Mouse (Mus musculus): ENCODE results near the gene Uggt1. TPM values are rescaled to one million over a fixed set of nuclear protein-coding genes. Genes with fewer than 3 reads are reported as not detected.

The Uggt1 gene
- polyA plus RNA-seq, 1 experiment from 2014 or later, result 56.8 TPM

DNA sequence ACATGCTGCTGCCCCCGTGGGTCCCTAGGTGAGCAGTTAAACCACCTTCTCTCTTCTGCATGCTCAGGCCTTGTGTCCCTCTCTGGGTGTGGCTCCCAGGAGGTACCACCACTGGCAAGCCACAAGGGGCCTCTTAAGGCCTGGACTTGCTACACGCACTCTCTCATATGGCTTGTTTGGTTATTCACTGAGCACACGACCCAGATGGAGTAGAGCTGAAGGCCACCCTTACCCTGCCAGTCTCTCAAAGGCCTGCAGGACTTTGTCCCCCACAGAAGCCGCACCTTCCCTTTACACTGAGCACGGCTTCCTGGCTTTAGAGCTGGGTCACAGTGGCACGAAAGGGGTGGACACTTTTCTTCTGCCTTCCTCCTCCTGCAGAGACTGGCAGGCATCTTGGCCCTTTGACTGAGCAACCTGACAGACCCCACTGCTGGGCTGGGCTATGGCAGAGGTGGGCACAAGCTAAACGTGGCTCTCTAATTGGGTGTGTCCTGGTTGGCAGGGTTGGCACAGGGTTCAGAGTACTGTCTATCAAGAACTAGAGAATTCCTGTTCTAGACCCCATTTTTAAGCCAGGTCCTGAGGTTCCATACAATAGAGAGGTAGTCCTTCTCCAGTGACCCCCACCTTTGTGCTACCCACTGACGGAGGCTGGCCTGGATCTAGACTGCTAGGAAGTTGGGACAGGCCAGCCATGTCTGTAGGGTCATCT is 27.2 kb upstream of the Uggt1 start:
- Histone ChIP-seq H3K4me2 (replicated peaks) (no peak overlapping the region), H3K27me3 (peaks cover 23% of the 10 kb centered on the region), H3K9ac (no peak overlapping the region), H3K9me3 (replicated peaks) (no peaks in the 10 kb centered on the region), H3K27ac (replicated peaks) (no peak overlapping the region), H3K4me3 (replicated peaks) (no peak overlapping the region), H3K36me3 (no peaks in the 10 kb centered on the region), H3K4me1 (peaks cover 13% of the 10 kb centered on the region; the same call in 1 of the 2 replicates)
- 72% methylated on average over 8 of the region's 8 CpGs for WGBS
- ATAC-seq (ENCODE audit: insufficient number of reproducible peaks, low FRiP score, low TSS enrichment, low read depth), result no peak

- Histone ChIP-seq H3K4me2 (replicated peaks) (no peak overlapping the region), H3K27me3 (peaks cover 23% of the 10 kb centered on the region), H3K4me1 (peaks cover 13% of the 10 kb centered on the region; the same call in 1 of the 2 replicates), H3K9ac (no peak overlapping the region), H3K4me3 (replicated peaks) (no peak overlapping the region), H3K27ac (replicated peaks) (no peak overlapping the region), H3K9me3 (replicated peaks) (no peaks in the 10 kb centered on the region), H3K36me3 (no peaks in the 10 kb centered on the region)
- ATAC-seq (ENCODE audit: insufficient number of reproducible peaks, low FRiP score, low TSS enrichment, low read depth), result no peak
- WGBS, result 50% methylated on average over 3 of the region's 3 CpGs
Observed at GRCm38 (mm10) chr1:36270666-36271065, 26.1 kb upstream of the Uggt1 start.

GRCm38 (mm10) chr1:36269121-36269795 is 24.7 kb upstream of the Uggt1 start:
- Histone ChIP-seq H3K4me3 (replicated peaks) (peak overlapping the region; percentile 2; the same call in 1 of the 2 replicates), H3K4me1 (peaks cover 13% of the 10 kb centered on the region; the same call in 1 of the 2 replicates), H3K27me3 (peaks cover 23% of the 10 kb centered on the region), H3K27ac (replicated peaks) (no peak overlapping the region), H3K9me3 (replicated peaks) (no peaks in the 10 kb centered on the region), H3K4me2 (replicated peaks) (peak overlapping the region; percentile 38), H3K36me3 (no peaks in the 10 kb centered on the region), H3K9ac (no peak overlapping the region)
- ATAC-seq (ENCODE audit: insufficient number of reproducible peaks, low FRiP score, low TSS enrichment, low read depth), result no peak
- WGBS, result 43% methylated on average over 54 of the region's 54 CpGs

GRCm38 (mm10) chr1:36267595-36267994 is 23.1 kb upstream of the Uggt1 start:
- H3K27me3 ChIP-seq, result peaks cover 23% of the 10 kb centered on the region
- no peaks in the 10 kb centered on the region for H3K36me3 ChIP-seq
- no peak overlapping the region for H3K4me2 ChIP-seq (replicated peaks)
- H3K4me1 ChIP-seq, result peaks cover 6% of the 10 kb centered on the region; the same call in 1 of the 2 replicates
- ATAC-seq (ENCODE audit: insufficient number of reproducible peaks, low FRiP score, low TSS enrichment, low read depth), result no peak
- H3K27ac ChIP-seq (replicated peaks), result no peak overlapping the region
- H3K9me3 ChIP-seq (replicated peaks), result no peaks in the 10 kb centered on the region
- H3K9ac ChIP-seq, result no peak overlapping the region
- 91% methylated on average over 3 of the region's 3 CpGs for WGBS
- H3K4me3 ChIP-seq (replicated peaks), result no peak overlapping the region

GRCm38 (mm10) chr1:36266293-36266692 is 21.8 kb upstream of the Uggt1 start:
- Histone ChIP-seq H3K36me3 (no peaks in the 10 kb centered on the region), H3K27ac (replicated peaks) (no peak overlapping the region), H3K4me3 (replicated peaks) (no peak overlapping the region), H3K4me2 (replicated peaks) (no peak overlapping the region), H3K27me3 (peaks cover 23% of the 10 kb centered on the region), H3K4me1 (peaks cover 6% of the 10 kb centered on the region; the same call in 1 of the 2 replicates), H3K9ac (no peak overlapping the region), H3K9me3 (replicated peaks) (no peaks in the 10 kb centered on the region)
- ATAC-seq (ENCODE audit: insufficient number of reproducible peaks, low FRiP score, low TSS enrichment, low read depth), result no peak
- WGBS, result 68% methylated on average over 6 of the region's 6 CpGs

- no peaks in the 10 kb centered on the region for H3K9me3 ChIP-seq (replicated peaks)
- 50% methylated on average over 13 of the region's 13 CpGs for WGBS
- ATAC-seq (ENCODE audit: insufficient number of reproducible peaks, low FRiP score, low TSS enrichment, low read depth), result no peak
- peak overlapping the region; percentile 29; the same call in 1 of the 2 replicates for H3K27ac ChIP-seq (replicated peaks)
- no peak overlapping the region for H3K4me3 ChIP-seq (replicated peaks)
- no peaks in the 10 kb centered on the region for H3K4me1 ChIP-seq
- no peaks in the 10 kb centered on the region for H3K36me3 ChIP-seq
- no peak overlapping the region for H3K9ac ChIP-seq
- H3K4me2 ChIP-seq (replicated peaks), result no peak overlapping the region
- peaks cover 8% of the 10 kb centered on the region for H3K27me3 ChIP-seq
Observed at GRCm38 (mm10) chr1:36263833-36264488, 19.4 kb upstream of the Uggt1 start.

DNA sequence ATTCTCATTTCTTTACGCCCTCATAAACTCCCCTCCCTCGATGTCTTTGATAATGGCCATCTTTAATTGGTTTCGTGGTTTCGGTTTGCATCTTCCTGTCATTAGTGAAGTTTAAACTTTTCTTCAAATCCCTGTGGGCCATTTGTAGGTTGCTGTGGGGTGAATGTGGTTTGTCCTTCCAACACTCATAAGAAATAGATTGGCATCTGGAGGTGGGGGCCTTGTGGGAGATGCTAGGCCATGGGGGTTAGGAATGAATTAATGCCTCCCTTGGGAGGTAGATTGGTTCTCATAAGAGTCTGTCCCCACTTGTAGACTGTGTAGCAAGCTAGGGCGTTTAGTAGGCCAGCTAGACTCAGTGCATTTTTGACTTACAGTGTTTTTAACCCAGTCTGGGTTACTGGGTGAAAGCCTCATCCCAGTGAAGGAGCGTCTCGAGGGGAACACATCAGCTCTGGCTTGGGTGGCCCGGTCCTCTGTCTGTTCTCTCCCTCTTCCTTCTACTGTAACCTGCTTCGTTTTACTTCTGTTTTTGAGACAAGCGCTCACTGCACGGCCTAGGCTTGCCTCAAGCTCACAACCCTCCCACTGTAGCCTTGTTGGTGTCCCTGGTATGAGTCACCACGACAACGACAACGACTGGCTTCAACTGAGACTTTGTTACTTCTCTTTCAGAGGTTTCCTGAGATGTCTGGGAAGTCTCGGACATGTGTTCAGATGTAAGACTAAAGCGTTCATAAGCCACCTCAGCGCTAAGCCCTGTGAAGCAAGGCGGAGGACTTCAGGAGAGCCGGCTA is 17.4 kb upstream of the Uggt1 start:
- Histone ChIP-seq H3K27ac (replicated peaks) (no peak overlapping the region), H3K4me3 (replicated peaks) (no peak overlapping the region), H3K4me1 (no peaks in the 10 kb centered on the region), H3K9ac (no peak overlapping the region), H3K27me3 (no peaks in the 10 kb centered on the region), H3K4me2 (replicated peaks) (no peak overlapping the region), H3K36me3 (no peaks in the 10 kb centered on the region), H3K9me3 (replicated peaks) (no peaks in the 10 kb centered on the region)
- ATAC-seq (ENCODE audit: insufficient number of reproducible peaks, low FRiP score, low TSS enrichment, low read depth), result no peak
- 79% methylated on average over 19 of the region's 19 CpGs for WGBS

DNA sequence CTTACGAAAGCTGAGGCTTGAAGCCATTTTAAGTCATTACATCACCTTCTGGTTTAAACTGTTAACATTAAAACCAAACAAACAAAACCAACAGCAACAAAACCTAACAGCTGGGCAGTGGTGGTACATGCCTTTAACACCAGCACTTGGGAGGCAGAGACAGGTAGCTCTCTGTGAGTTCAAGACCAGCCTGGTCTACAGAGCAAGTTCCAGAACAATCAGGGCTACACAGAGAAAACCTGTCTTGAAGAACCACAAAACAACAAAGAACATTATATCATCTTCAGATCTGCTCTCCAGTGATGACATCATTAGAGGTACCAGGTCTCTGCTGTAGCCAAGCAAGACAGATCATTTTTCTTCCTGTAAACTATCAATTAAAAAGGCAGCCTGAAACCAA is 15.9 kb upstream of the Uggt1 start:
- Histone ChIP-seq H3K4me2 (replicated peaks) (no peak overlapping the region), H3K4me3 (replicated peaks) (no peak overlapping the region), H3K9ac (no peak overlapping the region), H3K4me1 (no peaks in the 10 kb centered on the region), H3K27me3 (peaks cover 7% of the 10 kb centered on the region; the same call in 1 of the 2 replicates), H3K36me3 (no peaks in the 10 kb centered on the region), H3K9me3 (replicated peaks) (no peaks in the 10 kb centered on the region), H3K27ac (replicated peaks) (no peak overlapping the region)
- WGBS, result 94% methylated on average over 1 of the region's 1 CpGs
- ATAC-seq (ENCODE audit: insufficient number of reproducible peaks, low FRiP score, low TSS enrichment, low read depth), result no peak

DNA sequence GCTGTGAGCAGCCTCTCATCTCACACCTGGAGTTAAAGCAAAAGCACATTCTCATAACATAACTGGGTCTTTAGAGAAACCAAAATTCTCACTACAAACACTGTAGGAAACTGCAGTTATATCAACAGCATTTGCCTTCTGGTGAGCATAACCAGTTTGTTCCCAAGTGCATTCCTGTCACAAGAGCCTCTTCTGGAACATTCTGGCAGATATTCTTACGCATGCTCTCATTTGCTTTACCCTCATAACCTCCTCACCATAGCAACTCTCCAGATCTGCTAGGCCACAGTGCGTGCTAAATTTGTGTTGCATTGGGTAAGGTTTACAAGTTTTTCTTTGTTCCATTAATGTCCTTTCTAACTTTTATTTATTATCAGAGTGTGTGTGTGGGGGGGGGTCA is 14.8 kb upstream of the Uggt1 start:
- Histone ChIP-seq H3K4me1 (peaks cover 9% of the 10 kb centered on the region), H3K27ac (replicated peaks) (no peak overlapping the region), H3K4me2 (replicated peaks) (no peak overlapping the region), H3K4me3 (replicated peaks) (no peak overlapping the region), H3K27me3 (peaks cover 18% of the 10 kb centered on the region), H3K9me3 (replicated peaks) (no peaks in the 10 kb centered on the region), H3K9ac (no peak overlapping the region), H3K36me3 (no peaks in the 10 kb centered on the region)
- 91% methylated on average over 2 of the region's 2 CpGs for WGBS
- no peak for ATAC-seq (ENCODE audit: insufficient number of reproducible peaks, low FRiP score, low TSS enrichment, low read depth)

- no peaks in the 10 kb centered on the region for H3K36me3 ChIP-seq
- no peaks in the 10 kb centered on the region for H3K9me3 ChIP-seq (replicated peaks)
- no peak overlapping the region for H3K27ac ChIP-seq (replicated peaks)
- H3K4me3 ChIP-seq (replicated peaks), result no peak overlapping the region
- no peak for ATAC-seq (ENCODE audit: insufficient number of reproducible peaks, low FRiP score, low TSS enrichment, low read depth)
- peaks cover 9% of the 10 kb centered on the region for H3K4me1 ChIP-seq
- H3K9ac ChIP-seq, result no peak overlapping the region
- no peak overlapping the region for H3K4me2 ChIP-seq (replicated peaks)
- WGBS, result 61% methylated on average over 2 of the region's 2 CpGs
- peaks cover 23% of the 10 kb centered on the region for H3K27me3 ChIP-seq
Observed at GRCm38 (mm10) chr1:36258631-36259030, 14.1 kb upstream of the Uggt1 start.

DNA sequence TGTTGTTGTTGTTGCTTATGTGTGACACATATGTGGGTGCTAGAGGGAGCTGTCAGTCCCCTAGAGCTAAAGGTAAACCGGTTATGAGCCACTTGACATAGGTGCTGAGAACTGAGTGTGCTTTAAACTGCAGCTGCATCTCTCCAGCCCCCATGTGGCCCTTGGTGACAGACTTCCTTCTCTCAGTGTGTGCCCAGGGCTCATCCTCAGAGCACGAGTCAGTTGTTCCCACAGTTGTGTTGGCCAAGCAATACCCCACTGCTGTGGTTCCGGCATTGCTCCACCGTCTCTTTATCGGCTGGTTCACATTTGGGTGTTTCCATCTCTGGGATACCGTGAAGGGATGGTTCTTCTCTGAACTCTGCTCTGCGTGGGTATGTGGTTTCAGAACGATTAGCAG is 12.8 kb upstream of the Uggt1 start:
- no peaks in the 10 kb centered on the region for H3K9me3 ChIP-seq (replicated peaks)
- H3K4me3 ChIP-seq (replicated peaks), result no peak overlapping the region
- no peak overlapping the region for H3K27ac ChIP-seq (replicated peaks)
- H3K36me3 ChIP-seq, result no peaks in the 10 kb centered on the region
- ATAC-seq (ENCODE audit: insufficient number of reproducible peaks, low FRiP score, low TSS enrichment, low read depth), result no peak
- H3K9ac ChIP-seq, result no peak overlapping the region
- H3K4me1 ChIP-seq, result peaks cover 9% of the 10 kb centered on the region
- H3K27me3 ChIP-seq, result peaks cover 26% of the 10 kb centered on the region
- 68% methylated on average over 8 of the region's 8 CpGs for WGBS
- no peak overlapping the region for H3K4me2 ChIP-seq (replicated peaks)
